Mouse (Mus musculus): ENCODE measurements around the gene Fndc1. TPM values are rescaled to one million over a fixed set of nuclear protein-coding genes. Genes with fewer than 3 reads are reported as not detected.
A peak's percentile ranks its signal among the peaks of the same experiment; 100 is the strongest.

Gene Fndc1
- polyA plus RNA-seq, 1 experiment = 16.5 TPM

GRCm38 (mm10) chr17:7864740-7865139 is 37.6 kb upstream of the Fndc1 start:
- TF ChIP-seq CTCF (IDR thresholded peaks at IDR 0.05; ENCODE audit: insufficient read depth, low read length) (peak; percentile 58), POLR2A (IDR thresholded peaks at IDR 0.05; ENCODE audit: borderline replicate concordance, extremely low read depth, low read depth, low read length) (no peak)
- H3K4me1 ChIP-seq (ENCODE audit: control insufficient read depth, insufficient read depth, low read length) = no peaks in the 10 kb centered on the region
- 22% methylated on average over 7 of the region's 7 CpGs for WGBS
- peak; percentile 37 for DNase-seq
- no peak overlapping the region for H3K4me3 ChIP-seq (replicated peaks; ENCODE audit: extremely low read depth, low read depth, low read length)

GRCm38 (mm10) chr17:7863745-7864144 is 36.6 kb upstream of the Fndc1 start:
- TF ChIP-seq POLR2A (IDR thresholded peaks at IDR 0.05; ENCODE audit: borderline replicate concordance, extremely low read depth, low read depth, low read length) (no peak), CTCF (IDR thresholded peaks at IDR 0.05; ENCODE audit: insufficient read depth, low read length) (peak; percentile 77)
- Histone ChIP-seq H3K4me1 (ENCODE audit: control insufficient read depth, insufficient read depth, low read length) (no peaks in the 10 kb centered on the region), H3K4me3 (replicated peaks; ENCODE audit: extremely low read depth, low read depth, low read length) (no peak overlapping the region)
- WGBS = 22% methylated on average over 4 of the region's 4 CpGs
- peak; percentile 73 for DNase-seq

GRCm38 (mm10) chr17:7860845-7861360 is 33.8 kb upstream of the Fndc1 start:
- WGBS = 48% methylated on average over 8 of the region's 8 CpGs
- no peak for DNase-seq
- TF ChIP-seq CTCF (IDR thresholded peaks at IDR 0.05; ENCODE audit: insufficient read depth, low read length) = no peak
- no peak for TF ChIP-seq POLR2A (IDR thresholded peaks at IDR 0.05; ENCODE audit: borderline replicate concordance, extremely low read depth, low read depth, low read length)
- no peaks in the 10 kb centered on the region for H3K4me1 ChIP-seq (ENCODE audit: control insufficient read depth, insufficient read depth, low read length)
- no peak overlapping the region for H3K4me3 ChIP-seq (replicated peaks; ENCODE audit: extremely low read depth, low read depth, low read length)

- no peak overlapping the region for H3K4me3 ChIP-seq (replicated peaks; ENCODE audit: extremely low read depth, low read depth, low read length)
- TF ChIP-seq POLR2A (IDR thresholded peaks at IDR 0.05; ENCODE audit: borderline replicate concordance, extremely low read depth, low read depth, low read length) (no peak), CTCF (IDR thresholded peaks at IDR 0.05; ENCODE audit: insufficient read depth, low read length) (no peak)
- no peaks in the 10 kb centered on the region for H3K4me1 ChIP-seq (ENCODE audit: control insufficient read depth, insufficient read depth, low read length)
- WGBS = 64% methylated on average over 6 of the region's 6 CpGs
- DNase-seq = no peak
These were observed 30.6 kb upstream of the Fndc1 start for GRCm38 (mm10) chr17:7857658-7858057.

- no peak for DNase-seq
- TF ChIP-seq CTCF (IDR thresholded peaks at IDR 0.05; ENCODE audit: insufficient read depth, low read length) (no peak), POLR2A (IDR thresholded peaks at IDR 0.05; ENCODE audit: borderline replicate concordance, extremely low read depth, low read depth, low read length) (no peak)
- Histone ChIP-seq H3K4me3 (replicated peaks; ENCODE audit: extremely low read depth, low read depth, low read length) (no peak overlapping the region), H3K4me1 (ENCODE audit: control insufficient read depth, insufficient read depth, low read length) (no peaks in the 10 kb centered on the region; the same call in 1 of the 2 replicates)
- 48% methylated on average over 8 of the region's 8 CpGs for WGBS
These were observed 28.7 kb upstream of the Fndc1 start for GRCm38 (mm10) chr17:7855851-7856250.

- no peak for DNase-seq
- TF ChIP-seq POLR2A (IDR thresholded peaks at IDR 0.05; ENCODE audit: borderline replicate concordance, extremely low read depth, low read depth, low read length) (no peak), CTCF (IDR thresholded peaks at IDR 0.05; ENCODE audit: insufficient read depth, low read length) (no peak)
- H3K4me1 ChIP-seq (ENCODE audit: control insufficient read depth, insufficient read depth, low read length) = no peaks in the 10 kb centered on the region; the same call in 1 of the 2 replicates
- WGBS = 25% methylated on average over 4 of the region's 4 CpGs
- no peak overlapping the region for H3K4me3 ChIP-seq (replicated peaks; ENCODE audit: extremely low read depth, low read depth, low read length)
These were observed 24.9 kb upstream of the Fndc1 start for GRCm38 (mm10) chr17:7851979-7852378.

- no peak for DNase-seq
- TF ChIP-seq POLR2A (IDR thresholded peaks at IDR 0.05; ENCODE audit: borderline replicate concordance, extremely low read depth, low read depth, low read length) = no peak
- no peak for TF ChIP-seq CTCF (IDR thresholded peaks at IDR 0.05; ENCODE audit: insufficient read depth, low read length)
- 24% methylated on average over 8 of the region's 9 CpGs for WGBS
- Histone ChIP-seq H3K4me1 (ENCODE audit: control insufficient read depth, insufficient read depth, low read length) (no peaks in the 10 kb centered on the region; the same call in 1 of the 2 replicates), H3K4me3 (replicated peaks; ENCODE audit: extremely low read depth, low read depth, low read length) (no peak overlapping the region)
These were observed 24.4 kb upstream of the Fndc1 start for GRCm38 (mm10) chr17:7851527-7851926.

GRCm38 (mm10) chr17:7850246-7850645 is 23.1 kb upstream of the Fndc1 start:
- H3K4me3 ChIP-seq (replicated peaks; ENCODE audit: extremely low read depth, low read depth, low read length) = no peak overlapping the region
- 74% methylated on average over 6 of the region's 6 CpGs for WGBS
- no peaks in the 10 kb centered on the region; the same call in 1 of the 2 replicates for H3K4me1 ChIP-seq (ENCODE audit: control insufficient read depth, insufficient read depth, low read length)
- DNase-seq = no peak
- TF ChIP-seq CTCF (IDR thresholded peaks at IDR 0.05; ENCODE audit: insufficient read depth, low read length) = no peak

- TF ChIP-seq POLR2A (IDR thresholded peaks at IDR 0.05; ENCODE audit: borderline replicate concordance, extremely low read depth, low read depth, low read length) (no peak), CTCF (IDR thresholded peaks at IDR 0.05; ENCODE audit: insufficient read depth, low read length) (no peak)
- H3K4me3 ChIP-seq (replicated peaks; ENCODE audit: extremely low read depth, low read depth, low read length) = no peak overlapping the region
- WGBS = 42% methylated on average over 12 of the region's 12 CpGs
- DNase-seq = no peak
- peaks cover 8% of the 10 kb centered on the region; the same call in 1 of the 2 replicates for H3K4me1 ChIP-seq (ENCODE audit: control insufficient read depth, insufficient read depth, low read length)
These were observed 13.6 kb upstream of the Fndc1 start for GRCm38 (mm10) chr17:7840505-7841290.

- TF ChIP-seq POLR2A (IDR thresholded peaks at IDR 0.05; ENCODE audit: borderline replicate concordance, extremely low read depth, low read depth, low read length) (no peak), CTCF (IDR thresholded peaks at IDR 0.05; ENCODE audit: insufficient read depth, low read length) (no peak)
- no peaks in the 10 kb centered on the region; the same call in 1 of the 2 replicates for H3K4me1 ChIP-seq (ENCODE audit: control insufficient read depth, insufficient read depth, low read length)
- WGBS = 16% methylated on average over 16 of the region's 16 CpGs
- no peak overlapping the region for H3K4me3 ChIP-seq (replicated peaks; ENCODE audit: extremely low read depth, low read depth, low read length)
- no peak for DNase-seq
These were observed 484 bp upstream of the Fndc1 start for GRCm38 (mm10) chr17:7827586-7827985.

Data from lung, adult 2 months (tissue).